Mouse (Mus musculus): ENCODE results near the gene Zfp706. TPM values are rescaled to one million over a fixed set of nuclear protein-coding genes. Genes with fewer than 3 reads are reported as not detected.

Gene Zfp706
- polyA plus RNA-seq, 1 experiment: 184 TPM

- no peak overlapping the region for H3K4me3 ChIP-seq (ENCODE audit: insufficient read depth, poor library complexity, severe bottlenecking)
- no peak overlapping the region for H3ac ChIP-seq (ENCODE audit: control insufficient read depth, insufficient read length, low read depth)
- H3K36me3 ChIP-seq (ENCODE audit: control insufficient read depth, insufficient read depth): no peaks in the 10 kb centered on the region
- H3K79me3 ChIP-seq (ENCODE audit: low read depth): no peaks in the 10 kb centered on the region
- no peaks in the 10 kb centered on the region for H3K27me3 ChIP-seq (ENCODE audit: control insufficient read depth, insufficient read depth, insufficient read length)
- no peaks in the 10 kb centered on the region for H3K79me2 ChIP-seq (ENCODE audit: control insufficient read depth, insufficient read depth)
- TF ChIP-seq CTCF (IDR thresholded peaks at IDR 0.05; ENCODE audit: control insufficient read depth, insufficient read depth, insufficient read length) (no peak), CEBPB (IDR thresholded peaks at IDR 0.05; ENCODE audit: low read depth) (no peak), MYOD1 (IDR thresholded peaks at IDR 0.05; ENCODE audit: control insufficient read depth, insufficient read length, low read depth) (no peak), FOSL1 (IDR thresholded peaks at IDR 0.05; ENCODE audit: insufficient read depth, low read length, poor library complexity, severe bottlenecking) (no peak), MYOG (IDR thresholded peaks at IDR 0.05; ENCODE audit: control insufficient read depth, extremely low read depth, insufficient read length) (no peak), MAX (IDR thresholded peaks at IDR 0.05) (no peak), USF1 (IDR thresholded peaks at IDR 0.05; ENCODE audit: low read depth) (no peak)
Measured at GRCm38 (mm10) chr15:36975256-36975620, 32.3 kb downstream of the Zfp706 start.

- no peak for TF ChIP-seq USF1 (IDR thresholded peaks at IDR 0.05; ENCODE audit: low read depth)
- no peak for TF ChIP-seq FOSL1 (IDR thresholded peaks at IDR 0.05; ENCODE audit: insufficient read depth, low read length, poor library complexity, severe bottlenecking)
- TF ChIP-seq CEBPB (IDR thresholded peaks at IDR 0.05; ENCODE audit: low read depth): no peak
- TF ChIP-seq MYOG (IDR thresholded peaks at IDR 0.05; ENCODE audit: control insufficient read depth, extremely low read depth, insufficient read length): no peak
- TF ChIP-seq MYOD1 (IDR thresholded peaks at IDR 0.05; ENCODE audit: control insufficient read depth, insufficient read length, low read depth): no peak
- TF ChIP-seq CTCF (IDR thresholded peaks at IDR 0.05; ENCODE audit: control insufficient read depth, insufficient read depth, insufficient read length): no peak
- no peak for TF ChIP-seq MAX (IDR thresholded peaks at IDR 0.05)
- no peak overlapping the region for H3ac ChIP-seq (ENCODE audit: control insufficient read depth, insufficient read length, low read depth)
- H3K36me3 ChIP-seq (ENCODE audit: control insufficient read depth, insufficient read depth): no peaks in the 10 kb centered on the region
- no peaks in the 10 kb centered on the region for H3K27me3 ChIP-seq (ENCODE audit: control insufficient read depth, insufficient read depth, insufficient read length)
- no peaks in the 10 kb centered on the region for H3K79me2 ChIP-seq (ENCODE audit: control insufficient read depth, insufficient read depth)
- H3K4me3 ChIP-seq (ENCODE audit: insufficient read depth, poor library complexity, severe bottlenecking): no peak overlapping the region
- no peaks in the 10 kb centered on the region for H3K79me3 ChIP-seq (ENCODE audit: low read depth)
Measured at GRCm38 (mm10) chr15:36974614-36975255, 32.8 kb downstream of the Zfp706 start.

- no peak overlapping the region for H3ac ChIP-seq (ENCODE audit: control insufficient read depth, insufficient read length, low read depth)
- no peaks in the 10 kb centered on the region for H3K79me3 ChIP-seq (ENCODE audit: low read depth)
- TF ChIP-seq FOSL1 (IDR thresholded peaks at IDR 0.05; ENCODE audit: insufficient read depth, low read length, poor library complexity, severe bottlenecking): no peak
- TF ChIP-seq CTCF (IDR thresholded peaks at IDR 0.05; ENCODE audit: control insufficient read depth, insufficient read depth, insufficient read length): no peak
- no peak for TF ChIP-seq USF1 (IDR thresholded peaks at IDR 0.05; ENCODE audit: low read depth)
- no peak for TF ChIP-seq CEBPB (IDR thresholded peaks at IDR 0.05; ENCODE audit: low read depth)
- no peak for TF ChIP-seq MAX (IDR thresholded peaks at IDR 0.05)
- TF ChIP-seq MYOD1 (IDR thresholded peaks at IDR 0.05; ENCODE audit: control insufficient read depth, insufficient read length, low read depth): no peak
- TF ChIP-seq MYOG (IDR thresholded peaks at IDR 0.05; ENCODE audit: control insufficient read depth, extremely low read depth, insufficient read length): no peak
- no peaks in the 10 kb centered on the region for H3K27me3 ChIP-seq (ENCODE audit: control insufficient read depth, insufficient read depth, insufficient read length)
- no peaks in the 10 kb centered on the region for H3K36me3 ChIP-seq (ENCODE audit: control insufficient read depth, insufficient read depth)
- H3K79me2 ChIP-seq (ENCODE audit: control insufficient read depth, insufficient read depth): no peaks in the 10 kb centered on the region
- no peak overlapping the region for H3K4me3 ChIP-seq (ENCODE audit: insufficient read depth, poor library complexity, severe bottlenecking)
Measured at GRCm38 (mm10) chr15:36973714-36974113, 33.9 kb downstream of the Zfp706 start.

- TF ChIP-seq MAX (IDR thresholded peaks at IDR 0.05) (no peak), CTCF (IDR thresholded peaks at IDR 0.05; ENCODE audit: control insufficient read depth, insufficient read depth, insufficient read length) (no peak)
- Histone ChIP-seq H3K27me3 (ENCODE audit: control insufficient read depth, insufficient read depth, insufficient read length) (no peaks in the 10 kb centered on the region), H3K79me2 (ENCODE audit: control insufficient read depth, insufficient read depth) (no peaks in the 10 kb centered on the region), H3ac (ENCODE audit: control insufficient read depth, insufficient read length, low read depth) (no peak overlapping the region), H3K36me3 (ENCODE audit: control insufficient read depth, insufficient read depth) (no peaks in the 10 kb centered on the region), H3K79me3 (ENCODE audit: low read depth) (no peaks in the 10 kb centered on the region), H3K4me3 (ENCODE audit: insufficient read depth, poor library complexity, severe bottlenecking) (no peak overlapping the region)
Measured at GRCm38 (mm10) chr15:36973290-36973689, 34.3 kb downstream of the Zfp706 start.

- H3ac ChIP-seq (ENCODE audit: control insufficient read depth, insufficient read length, low read depth): no peak overlapping the region
- H3K79me2 ChIP-seq (ENCODE audit: control insufficient read depth, insufficient read depth): no peaks in the 10 kb centered on the region
- H3K27me3 ChIP-seq (ENCODE audit: control insufficient read depth, insufficient read depth, insufficient read length): no peaks in the 10 kb centered on the region
- H3K4me3 ChIP-seq (ENCODE audit: insufficient read depth, poor library complexity, severe bottlenecking): no peak overlapping the region
- no peaks in the 10 kb centered on the region for H3K79me3 ChIP-seq (ENCODE audit: low read depth)
- TF ChIP-seq FOSL1 (IDR thresholded peaks at IDR 0.05; ENCODE audit: insufficient read depth, low read length, poor library complexity, severe bottlenecking): no peak
- no peaks in the 10 kb centered on the region for H3K36me3 ChIP-seq (ENCODE audit: control insufficient read depth, insufficient read depth)
Measured at GRCm38 (mm10) chr15:36969794-36970193, 37.8 kb downstream of the Zfp706 start.

GRCm38 (mm10) chr15:36968295-36968694, 39.3 kb downstream of the Zfp706 start:
- H3K4me3 ChIP-seq (ENCODE audit: insufficient read depth, poor library complexity, severe bottlenecking): no peak overlapping the region

More at GRCm38 (mm10) chr15:36968295-36968694, 39.3 kb downstream of the Zfp706 start:
- Histone ChIP-seq H3K79me2 (ENCODE audit: control insufficient read depth, insufficient read depth) (no peaks in the 10 kb centered on the region), H3K27me3 (ENCODE audit: control insufficient read depth, insufficient read depth, insufficient read length) (no peaks in the 10 kb centered on the region), H3K36me3 (ENCODE audit: control insufficient read depth, insufficient read depth) (no peaks in the 10 kb centered on the region), H3ac (ENCODE audit: control insufficient read depth, insufficient read length, low read depth) (no peak overlapping the region), H3K79me3 (ENCODE audit: low read depth) (no peaks in the 10 kb centered on the region)
- no peak for TF ChIP-seq MAX (IDR thresholded peaks at IDR 0.05)
- no peak for TF ChIP-seq FOSL1 (IDR thresholded peaks at IDR 0.05; ENCODE audit: insufficient read depth, low read length, poor library complexity, severe bottlenecking)

All from C2C12 (cell line).